Mouse (Mus musculus): ENCODE data around the gene Gm43191.
"Not testable (repeated sequence)": the region's sequence is repeated elsewhere in the genome, so short reads cannot be mapped to it uniquely, and the experiment has no call there.

Gene Gm43191

GRCm38 (mm10) chr3:116681160-116681559 lies at the start of gene Gm43191:
Gm43191 (minus strand) TSS chr3:116681260.
- no peak for DNase-seq (ENCODE audit: low spot score in 2 of 2)

GRCm38 (mm10) chr3:116729483-116730174 lies 48.6 kb upstream of the Gm43191 start:
- no peak for DNase-seq (ENCODE audit: low spot score in 2 of 2)

- no peak for DNase-seq (ENCODE audit: low spot score in 2 of 2)
Measured at GRCm38 (mm10) chr3:116726807-116727206, 45.7 kb upstream of the Gm43191 start.

GRCm38 (mm10) chr3:116723496-116724481 lies 42.7 kb upstream of the Gm43191 start:
- DNase-seq (ENCODE audit: low spot score in 2 of 2): no peak

- DNase-seq (ENCODE audit: low spot score in 2 of 2): no peak
Measured at GRCm38 (mm10) chr3:116722980-116723379, 41.9 kb upstream of the Gm43191 start.

GRCm38 (mm10) chr3:116718951-116719350 lies 37.9 kb upstream of the Gm43191 start:
- DNase-seq (ENCODE audit: low spot score in 2 of 2): no peak

- no peak for DNase-seq (ENCODE audit: low spot score in 2 of 2)
Measured at GRCm38 (mm10) chr3:116713031-116713430, 32.0 kb upstream of the Gm43191 start.

GRCm38 (mm10) chr3:116712436-116712881 lies 31.4 kb upstream of the Gm43191 start, which contains the start of gene Slc35a3:
Slc35a3 (minus strand) TSS chr3:116712831.
- DNase-seq (ENCODE audit: low spot score in 2 of 2): no peak

- DNase-seq (ENCODE audit: low spot score in 2 of 2): peak; percentile 78 to 80
Measured at GRCm38 (mm10) chr3:116711624-116712435, 30.8 kb upstream of the Gm43191 start.

GRCm38 (mm10) chr3:116710941-116711340 lies 29.9 kb upstream of the Gm43191 start:
- DNase-seq (ENCODE audit: low spot score in 2 of 2): no peak

- DNase-seq (ENCODE audit: low spot score in 2 of 2): no peak
Measured at GRCm38 (mm10) chr3:116705637-116706204, 24.7 kb upstream of the Gm43191 start.

- DNase-seq (ENCODE audit: low spot score in 2 of 2): no peak
Measured at GRCm38 (mm10) chr3:116703835-116704234, 22.8 kb upstream of the Gm43191 start.

GRCm38 (mm10) chr3:116702647-116703272 lies 21.7 kb upstream of the Gm43191 start:
- no peak for DNase-seq (ENCODE audit: low spot score in 2 of 2)

- no peak for DNase-seq (ENCODE audit: low spot score in 2 of 2)
Measured at GRCm38 (mm10) chr3:116701601-116702000, 20.5 kb upstream of the Gm43191 start.

- DNase-seq (ENCODE audit: low spot score in 2 of 2): no peak
Measured at GRCm38 (mm10) chr3:116698786-116699185, 17.7 kb upstream of the Gm43191 start.

- no peak for DNase-seq (ENCODE audit: low spot score in 2 of 2)
Measured at GRCm38 (mm10) chr3:116695666-116695985, 14.6 kb upstream of the Gm43191 start.

- DNase-seq (ENCODE audit: low spot score in 2 of 2): no peak
Measured at GRCm38 (mm10) chr3:116694955-116695665, 14.1 kb upstream of the Gm43191 start.

- no peak for DNase-seq (ENCODE audit: low spot score in 2 of 2)
Measured at GRCm38 (mm10) chr3:116694312-116694711, 13.3 kb upstream of the Gm43191 start.

GRCm38 (mm10) chr3:116664281-116664680 lies 16.8 kb downstream of the Gm43191 start:
- not testable (repeated sequence) for DNase-seq (ENCODE audit: low spot score in 2 of 2)

GRCm38 (mm10) chr3:116662463-116662863 lies 18.6 kb downstream of the Gm43191 start, which contains the start of gene Mfsd14a:
Mfsd14a (minus strand) TSS chr3:116662677.
- peak; percentile 97 to 98 for DNase-seq (ENCODE audit: low spot score in 2 of 2)

All from right cerebral cortex, adult 2 months (tissue).